Mouse (Mus musculus): ENCODE data around the gene Sumf1.

- TF ChIP-seq CTCF (IDR thresholded peaks at IDR 0.05; ENCODE audit: control insufficient read depth, insufficient read depth, insufficient read length) (no peak), USF1 (IDR thresholded peaks at IDR 0.05; ENCODE audit: low read depth) (no peak), MAX (IDR thresholded peaks at IDR 0.05) (no peak), CEBPB (IDR thresholded peaks at IDR 0.05; ENCODE audit: low read depth) (no peak), MYOD1 (IDR thresholded peaks at IDR 0.05; ENCODE audit: control insufficient read depth, insufficient read length, low read depth) (no peak), MYOG (IDR thresholded peaks at IDR 0.05; ENCODE audit: control insufficient read depth, extremely low read depth, insufficient read length) (no peak), FOSL1 (IDR thresholded peaks at IDR 0.05; ENCODE audit: insufficient read depth, low read length, poor library complexity, severe bottlenecking) (no peak)
Observed at GRCm38 (mm10) chr6:108095445-108095844, 89.9 kb downstream of the Sumf1 start.

Data from C2C12 (cell line).